Mouse (Mus musculus) cerebellum, adult (tissue): ENCODE measurements around the gene Dhx16.

Experiments used
- ATAC-seq: cut with Nextera tagmentation; 2 replicates; pipeline ENCODE4 v1.9.2; 2017; ENCODE audit warnings: mild to moderate bottlenecking, moderate library complexity, mixed read lengths; ENCODE audit not compliant: insufficient number of reproducible peaks, low FRiP score, low TSS enrichment

Dhx16 gene

DNA sequence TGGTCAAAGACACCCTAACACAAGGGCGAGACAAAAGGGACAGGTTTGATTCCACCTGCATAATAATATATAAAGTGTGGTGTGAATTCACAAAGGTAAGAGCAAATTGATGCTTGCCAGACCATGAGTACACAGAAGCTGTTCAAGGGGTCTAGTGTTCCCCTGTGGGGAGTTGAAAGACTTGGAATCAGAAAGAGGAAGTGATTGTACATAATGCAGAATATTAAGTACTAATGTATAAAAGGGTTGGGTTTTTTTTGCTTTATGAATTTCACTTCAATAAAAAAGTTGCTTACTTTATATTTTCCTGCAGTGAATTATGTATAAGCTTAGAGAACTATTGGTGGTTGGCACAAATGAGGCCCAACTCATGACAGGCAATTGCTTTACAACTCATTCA, 20.2 kb upstream of the Dhx16 start:
- no peak for ATAC-seq

DNA sequence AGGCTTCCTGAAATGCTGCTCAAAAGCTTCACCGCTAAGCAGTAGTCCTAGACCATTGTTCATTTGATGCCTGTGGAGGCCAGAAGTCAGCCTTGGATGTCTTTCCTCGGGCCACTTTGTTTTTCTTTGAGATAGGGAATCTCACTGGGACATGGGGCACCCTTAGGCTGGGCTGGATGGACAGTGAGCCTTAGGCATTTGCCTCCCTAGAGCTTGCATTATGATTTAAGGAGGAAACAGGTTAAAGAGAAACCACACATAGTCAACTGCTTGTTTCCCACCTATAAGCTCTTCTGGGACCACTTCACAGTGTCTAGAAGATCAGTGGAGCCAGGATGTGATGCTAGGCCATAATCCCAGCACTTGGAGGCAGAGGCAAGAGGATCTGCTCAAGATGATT, 19.8 kb upstream of the Dhx16 start:
- ATAC-seq, result no peak

GRCm38 (mm10) chr17:35860831-35861197, 18.8 kb upstream of the Dhx16 start:
- no peak for ATAC-seq

DNA sequence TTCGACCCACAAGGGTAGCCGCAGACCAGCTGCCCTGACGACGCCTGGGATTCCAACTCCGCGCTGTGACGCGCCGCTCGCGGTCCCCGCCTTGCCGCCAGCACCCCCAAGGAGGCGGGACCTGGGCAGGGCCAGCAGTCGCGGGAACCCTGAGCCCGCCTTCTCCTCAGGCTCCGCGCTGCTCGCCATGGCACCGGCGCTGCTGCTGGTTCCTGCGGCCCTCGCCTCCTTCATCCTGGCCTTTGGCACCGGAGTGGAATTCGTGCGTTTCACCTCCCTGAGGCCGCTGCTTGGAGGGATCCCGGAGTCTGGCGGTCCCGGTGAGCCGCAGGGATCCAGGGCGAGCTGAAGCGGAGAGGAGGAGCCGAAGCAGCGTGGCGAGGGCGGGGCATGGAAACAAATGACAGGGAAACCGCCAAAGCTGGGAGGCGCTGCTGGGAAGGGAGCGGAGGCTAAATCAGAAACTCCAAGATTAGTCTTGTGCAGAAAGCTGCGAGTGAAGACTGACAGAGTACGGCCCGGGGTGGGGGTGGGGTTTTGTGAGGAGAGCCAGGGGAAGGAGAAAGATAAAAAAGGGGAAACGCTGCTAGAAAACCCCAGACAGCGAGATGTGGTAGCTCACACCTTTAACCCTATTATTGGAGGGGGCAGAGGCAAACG, 18.3 kb upstream of the Dhx16 start, which contains the start of gene Nrm:
Gene Nrm, plus strand, starts transcription at position 121 of the 660 bp plus-strand sequence.
- peak; percentile 94 for ATAC-seq

DNA sequence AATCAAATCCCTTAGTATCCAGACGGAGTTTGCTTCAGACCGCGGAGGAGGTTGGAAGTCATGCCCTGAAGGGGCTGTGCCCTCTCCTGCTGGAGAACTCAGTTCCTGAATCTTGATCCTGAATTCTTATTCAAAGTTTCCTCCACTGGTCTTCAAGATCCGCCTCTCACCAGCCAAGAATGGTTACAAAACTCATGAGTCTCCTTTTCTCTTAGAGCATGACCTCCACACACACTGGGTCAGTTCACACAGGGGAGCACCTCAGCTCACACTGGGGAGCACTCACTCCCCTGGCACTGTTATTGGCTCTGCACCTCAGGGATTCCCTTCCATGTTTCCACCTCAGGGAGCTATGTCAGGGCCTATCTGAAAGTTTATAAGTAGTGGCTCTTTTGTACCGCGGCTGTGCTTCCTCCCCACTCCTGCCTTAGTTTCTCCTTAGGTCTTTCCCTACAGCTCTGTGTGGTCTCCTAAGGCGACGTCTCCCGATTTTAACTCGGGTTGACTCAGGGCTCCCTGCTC, 14.7 kb upstream of the Dhx16 start:
- ATAC-seq, result no peak

GRCm38 (mm10) chr17:35865481-35866280, 13.9 kb upstream of the Dhx16 start, which contains the start of gene Ppp1r18:
Gene Ppp1r18, plus strand, starts transcription at chr17:35865593.
- no peak for ATAC-seq

- ATAC-seq, result no peak
Measured at GRCm38 (mm10) chr17:35866281-35866831, 13.3 kb upstream of the Dhx16 start.

DNA sequence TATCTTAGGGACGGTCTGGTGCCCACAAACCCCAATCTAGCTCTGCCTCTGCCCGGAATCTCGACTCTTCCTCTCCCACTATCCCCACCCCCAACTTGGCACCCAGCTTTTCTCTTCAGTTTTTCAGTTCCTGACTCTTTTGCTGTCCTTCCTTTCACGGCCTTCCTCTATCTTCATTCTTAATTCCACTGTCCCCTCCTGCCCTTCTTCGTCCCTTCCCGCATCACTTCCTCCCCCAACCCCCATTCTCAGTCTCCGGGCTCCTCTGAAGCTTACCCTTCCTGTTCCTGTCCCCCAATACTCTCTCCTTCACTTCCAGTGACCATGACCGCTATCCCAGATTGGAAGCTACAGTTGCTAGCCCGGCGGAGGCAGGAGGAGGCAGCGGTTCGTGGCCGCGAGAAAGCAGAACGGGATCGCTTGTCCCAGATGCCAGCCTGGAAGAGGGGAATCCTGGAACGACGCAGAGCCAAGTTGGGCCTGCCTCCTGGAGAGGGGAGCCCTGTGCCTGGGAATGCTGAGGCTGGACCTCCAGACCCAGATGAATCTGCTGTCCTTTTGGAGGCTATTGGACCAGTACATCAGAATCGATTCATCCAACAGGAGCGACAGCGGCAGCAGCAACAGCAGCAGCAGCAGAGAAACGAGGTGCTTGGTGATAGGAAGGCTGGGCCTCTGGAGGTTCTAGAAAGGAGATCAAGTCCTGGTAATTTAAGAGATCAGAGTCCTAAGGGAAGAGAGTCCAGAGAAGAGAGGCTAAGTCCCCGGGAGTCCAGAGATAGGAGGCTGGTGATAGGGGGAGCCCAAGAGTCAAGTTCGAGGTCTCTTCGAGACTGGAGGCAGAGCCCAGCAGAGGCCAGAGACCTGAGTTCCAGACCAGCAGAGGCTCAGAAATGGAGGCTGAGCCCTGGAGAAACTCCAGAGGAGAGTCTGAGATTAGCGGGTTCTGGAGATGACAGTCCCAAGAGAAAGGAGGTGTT, 12.4 kb upstream of the Dhx16 start:
- ATAC-seq, result no peak

DNA sequence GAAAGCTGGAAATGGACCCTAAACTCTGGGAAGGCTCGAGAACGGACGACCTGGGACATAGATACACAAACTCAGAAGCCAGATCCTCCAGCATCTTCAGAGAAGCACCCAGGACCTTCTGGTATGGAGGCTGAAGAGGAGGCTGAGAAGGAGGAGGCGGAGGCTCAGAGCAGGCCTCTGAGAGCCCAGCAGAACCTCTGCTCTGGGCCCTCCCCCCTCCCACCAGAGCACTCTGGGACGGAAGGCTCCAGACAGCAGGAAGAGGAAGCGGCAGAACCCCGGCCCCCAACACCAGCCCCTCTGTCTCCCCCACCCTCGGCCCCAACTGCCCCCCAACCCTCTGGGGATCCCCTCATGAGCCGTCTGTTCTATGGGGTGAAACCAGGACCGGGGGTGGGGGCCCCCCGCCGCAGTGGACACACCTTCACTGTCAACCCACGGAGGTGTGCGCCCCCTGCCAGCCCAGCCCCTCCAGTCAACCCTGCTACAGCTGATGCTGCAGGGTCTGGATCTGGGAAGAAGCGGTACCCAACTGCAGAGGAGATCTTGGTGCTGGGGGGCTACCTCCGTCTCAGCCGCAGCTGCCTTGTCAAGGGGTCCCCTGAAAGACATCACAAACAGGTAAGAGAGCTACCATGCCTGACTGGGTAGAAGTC, 11.3 kb upstream of the Dhx16 start:
- ATAC-seq, result no peak

DNA sequence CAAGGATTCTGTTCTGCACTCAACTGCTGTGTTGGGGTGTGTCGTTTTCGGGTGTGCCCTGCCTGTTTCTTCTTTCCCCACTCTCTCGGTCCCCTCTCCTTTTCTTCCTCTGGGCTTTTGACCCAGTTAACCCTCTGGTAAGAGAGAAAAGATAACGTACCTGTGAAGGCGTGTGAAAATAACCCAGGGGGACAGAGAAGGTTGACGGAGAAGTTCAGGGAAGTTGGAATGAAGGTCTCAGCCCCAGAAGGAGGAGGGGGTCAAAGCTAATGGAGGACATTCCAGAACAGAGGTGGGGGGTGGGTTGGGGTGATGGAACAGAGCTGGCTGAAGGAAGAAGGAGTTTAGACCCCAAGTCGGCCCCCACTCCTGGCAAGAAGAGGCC, 10.7 kb upstream of the Dhx16 start:
- no peak for ATAC-seq

DNA sequence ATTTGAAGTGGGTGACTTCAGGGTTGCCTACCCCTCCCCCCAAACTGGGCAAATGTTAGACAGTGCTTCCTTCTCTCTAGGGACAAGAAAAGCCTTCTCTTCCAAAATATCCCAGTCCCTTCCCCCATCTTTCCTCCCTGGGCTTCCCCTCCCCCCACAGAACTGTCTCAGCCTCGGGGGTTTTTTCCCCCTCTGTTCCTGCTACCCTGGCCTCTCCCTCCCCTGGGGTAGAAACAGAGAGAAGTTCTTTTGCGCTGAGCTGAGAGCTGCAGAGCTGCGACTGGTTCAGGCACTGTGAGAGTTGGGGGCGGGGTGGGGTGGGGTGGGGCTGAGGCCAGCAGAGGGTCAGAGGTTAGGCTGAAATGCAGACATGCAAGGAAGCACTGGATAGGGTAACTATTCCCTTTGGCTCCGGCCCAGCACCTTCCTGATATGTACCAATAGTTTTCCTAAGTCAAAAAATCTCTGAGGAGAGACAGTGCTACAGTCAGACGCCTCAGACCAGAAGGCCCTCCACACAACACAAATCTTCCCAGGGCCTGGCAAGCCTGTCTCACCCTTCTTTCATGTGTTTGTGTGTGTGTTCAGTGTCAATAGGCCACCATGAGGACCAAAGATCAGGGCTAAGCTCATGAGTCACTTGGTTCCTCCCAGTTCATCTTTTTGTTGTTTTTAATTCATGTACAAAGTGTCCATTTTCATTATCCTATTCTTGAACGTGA, 10.1 kb upstream of the Dhx16 start:
- ATAC-seq, result no peak

GRCm38 (mm10) chr17:35870151-35870883, 9.3 kb upstream of the Dhx16 start:
- no peak for ATAC-seq

DNA sequence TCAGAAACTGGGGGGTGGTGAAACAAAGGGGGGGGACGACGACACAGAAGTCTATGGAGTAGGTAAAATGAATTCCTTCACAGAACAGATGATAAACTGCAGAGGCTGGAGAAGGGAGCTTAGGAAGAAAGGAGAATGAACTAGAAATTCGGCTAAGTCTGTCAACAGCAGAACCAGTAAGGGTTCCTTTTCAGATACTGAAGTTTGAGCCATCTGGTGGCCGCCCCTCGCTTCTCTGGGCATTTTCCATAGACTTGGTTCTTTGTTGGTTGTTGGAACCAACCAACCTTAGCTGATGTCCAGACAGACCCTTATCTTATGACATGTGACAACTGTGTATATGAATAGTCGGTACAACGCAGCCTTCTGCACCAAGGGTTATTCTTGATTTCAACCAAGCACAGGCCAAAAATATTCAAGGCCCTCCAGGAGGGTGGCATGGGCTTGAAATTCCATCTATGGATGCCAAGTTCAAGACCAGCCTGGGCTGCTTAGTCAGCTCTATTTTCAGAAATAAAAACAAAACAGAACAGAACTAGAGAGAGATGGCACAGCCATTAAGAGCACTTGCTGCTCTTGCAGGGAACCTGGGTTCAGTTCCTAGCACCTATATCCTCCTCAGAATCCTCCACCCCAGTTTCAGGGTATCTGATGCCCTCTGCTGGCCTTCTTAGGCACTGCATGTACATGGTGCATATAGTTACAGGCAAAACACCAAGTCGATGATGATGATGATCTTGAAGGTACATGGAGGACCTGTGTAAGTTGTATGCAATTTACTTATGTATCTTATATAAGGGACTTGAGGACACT, 8.5 kb upstream of the Dhx16 start:
- ATAC-seq, result no peak

GRCm38 (mm10) chr17:35873774-35874519, 5.7 kb upstream of the Dhx16 start:
- peak; percentile 81; the same call in 1 of the 2 replicates for ATAC-seq

DNA sequence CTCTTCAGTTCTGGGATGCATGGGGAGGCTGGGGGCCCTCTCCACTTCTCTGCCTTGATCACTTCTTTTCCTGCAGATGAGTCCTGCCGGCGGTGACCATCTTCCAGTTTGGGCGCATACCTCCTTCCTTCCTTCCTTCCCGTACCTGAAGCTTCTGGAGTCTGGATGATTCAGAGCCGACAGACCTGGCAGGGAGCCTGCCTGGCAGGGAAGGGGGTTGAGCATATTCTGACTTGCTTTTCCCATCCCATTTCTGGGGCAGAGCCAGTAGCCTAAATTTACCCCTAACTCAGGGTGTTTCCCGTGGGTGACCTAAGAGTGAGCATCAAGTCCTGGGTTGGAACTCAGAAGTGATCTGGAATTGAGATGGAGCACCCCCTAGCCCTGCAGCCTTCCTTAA, 4.9 kb upstream of the Dhx16 start:
- no peak for ATAC-seq

GRCm38 (mm10) chr17:35882924-35883323, 3.3 kb downstream of the Dhx16 start:
- no peak for ATAC-seq

- ATAC-seq, result no peak
Measured at GRCm38 (mm10) chr17:35883777-35884176, 4.2 kb downstream of the Dhx16 start.
